Mouse (Mus musculus) megakaryocyte, embryonic 14.5 days (primary cell): ENCODE measurements around the gene Zbtb40.

ENCODE experiments used
- FLI1 ChIP-seq: IDR thresholded peaks from 2 replicates; pipeline ENCODE4 v1.6.1; 2012; ENCODE audit warnings: low read length, inconsistent platforms, mixed read lengths
- GATA1 ChIP-seq: IDR thresholded peaks from 3 replicates; pipeline ENCODE4 v1.6.1; 2012; ENCODE audit warnings: mixed read lengths, low read length, inconsistent platforms, borderline replicate concordance

DNA sequence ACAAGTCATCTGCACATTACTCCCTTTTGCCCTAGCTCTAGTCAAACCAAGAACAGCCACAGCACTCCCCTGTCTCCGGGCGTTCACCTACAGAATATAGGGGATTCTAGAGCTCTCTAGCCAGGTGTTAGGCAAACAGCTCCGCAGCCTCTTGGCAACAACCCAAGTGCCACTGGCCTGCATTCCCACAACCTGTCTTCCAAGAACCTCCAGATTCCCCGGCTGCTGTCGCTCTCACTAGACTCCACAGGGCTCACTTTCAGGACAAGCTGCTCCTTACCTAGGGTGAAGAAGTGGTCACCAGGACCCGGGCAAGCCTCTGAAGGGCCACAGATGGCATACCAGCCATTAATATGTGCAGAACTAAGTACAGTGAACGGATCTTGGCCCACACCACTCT, 17.3 kb downstream of the Zbtb40 start:
- TF ChIP-seq GATA1 (no peak), FLI1 (no peak)
